Mouse (Mus musculus): ENCODE measurements around the gene Dhcr7. TPM values are rescaled to one million over a fixed set of nuclear protein-coding genes. Genes with fewer than 3 reads are reported as not detected.
A peak's percentile ranks its signal among the peaks of the same experiment; 100 is the strongest.

The Dhcr7 gene
- polyA plus RNA-seq (2016; fragmentation: Nextera tagmentation; extraction: Ambion mirVana): 61.5 and 71.2 TPM in 2 replicates

- H3K36me3 ChIP-seq: peaks cover 9% of the 10 kb centered on the region
- peak within 1 kb of the TSS; percentile 77 for H3K4me2 ChIP-seq (replicated peaks)
- H3K9ac ChIP-seq (replicated peaks): peak within 1 kb of the TSS; percentile 77
- no peaks in the 10 kb centered on the region for H3K27me3 ChIP-seq
- H3K4me3 ChIP-seq: peak within 1 kb of the TSS; percentile 64
- peaks cover 15% of the 10 kb centered on the region for H3K4me1 ChIP-seq
- ATAC-seq (ENCODE audit: low FRiP score, low read depth): peak; percentile 97
- H3K27ac ChIP-seq (replicated peaks): peak within 1 kb of the TSS; percentile 72
- WGBS: under 1% methylated on average over 40 of the region's 40 CpGs
- H3K9me3 ChIP-seq: no peaks in the 10 kb centered on the region
Observed at GRCm38 (mm10) chr7:143822375-143823265, at the start of gene Dhcr7, which contains the start of gene Nadsyn1. Gene Dhcr7, plus strand, starts transcription at chr7:143823145. Gene Nadsyn1, minus strand, starts transcription at chr7:143822849.

- ATAC-seq (ENCODE audit: low FRiP score, low read depth): no peak
- H3K9ac ChIP-seq (replicated peaks): no peak overlapping the region
- no peak overlapping the region for H3K4me2 ChIP-seq (replicated peaks)
- no peak overlapping the region for H3K4me3 ChIP-seq
- no peaks in the 10 kb centered on the region for H3K9me3 ChIP-seq
- H3K36me3 ChIP-seq: no peaks in the 10 kb centered on the region
- H3K27me3 ChIP-seq: no peaks in the 10 kb centered on the region; the same call in 1 of the 2 replicates
- H3K4me1 ChIP-seq: no peaks in the 10 kb centered on the region
- WGBS: 30% methylated on average over 3 of the region's 3 CpGs
- H3K27ac ChIP-seq (replicated peaks): no peak overlapping the region
Observed at GRCm38 (mm10) chr7:143776137-143776536, 46.8 kb upstream of the Dhcr7 start.

- Histone ChIP-seq H3K4me3 (no peak overlapping the region), H3K9ac (replicated peaks) (no peak overlapping the region), H3K4me2 (replicated peaks) (no peak overlapping the region), H3K4me1 (no peaks in the 10 kb centered on the region), H3K27ac (replicated peaks) (no peak overlapping the region), H3K36me3 (no peaks in the 10 kb centered on the region), H3K9me3 (no peaks in the 10 kb centered on the region), H3K27me3 (no peaks in the 10 kb centered on the region; the same call in 1 of the 2 replicates)
- WGBS: 63% methylated on average over 2 of the region's 2 CpGs
- ATAC-seq (ENCODE audit: low FRiP score, low read depth): no peak
Observed at GRCm38 (mm10) chr7:143777375-143777774, 45.6 kb upstream of the Dhcr7 start.

DNA sequence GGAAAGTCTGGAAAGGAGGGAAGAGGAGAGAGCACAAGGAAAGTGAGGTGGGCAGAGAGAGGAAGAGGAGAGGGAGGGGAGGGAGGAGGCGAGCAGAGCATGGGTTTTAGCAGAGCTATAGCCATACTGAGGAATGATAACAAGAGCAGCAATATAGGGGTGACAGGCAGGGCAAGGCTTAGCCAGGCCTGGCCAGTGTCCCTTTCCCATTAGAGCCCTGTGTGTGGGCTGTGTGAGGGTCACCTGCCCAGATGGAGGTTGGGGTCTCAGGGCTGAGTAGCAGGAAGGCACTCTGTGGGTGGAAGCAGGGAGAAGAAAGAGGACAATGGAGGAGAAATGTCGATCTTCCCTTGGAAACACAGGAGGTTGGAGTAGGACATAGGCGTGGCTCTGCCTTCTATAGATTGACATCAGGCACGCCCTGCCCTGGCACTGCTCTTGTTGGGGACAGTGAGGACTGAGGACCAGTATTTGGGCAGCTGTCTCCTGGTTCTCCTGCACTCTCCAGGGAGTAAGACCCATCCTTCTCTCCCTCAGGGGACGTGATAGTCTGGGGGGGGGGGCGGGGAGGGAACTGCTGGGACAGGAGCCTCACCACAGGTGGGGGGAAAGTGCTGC is 39.5 kb upstream of the Dhcr7 start:
- Histone ChIP-seq H3K27me3 (no peaks in the 10 kb centered on the region; the same call in 1 of the 2 replicates), H3K4me1 (peaks cover 17% of the 10 kb centered on the region), H3K4me3 (peak overlapping the region; percentile 49), H3K9me3 (no peaks in the 10 kb centered on the region), H3K36me3 (no peaks in the 10 kb centered on the region), H3K4me2 (replicated peaks) (peak overlapping the region; percentile 70), H3K9ac (replicated peaks) (peak overlapping the region; percentile 63), H3K27ac (replicated peaks) (peak overlapping the region; percentile 76)
- 8% methylated on average over 5 of the region's 6 CpGs for WGBS
- ATAC-seq (ENCODE audit: low FRiP score, low read depth): peak; percentile 58

DNA sequence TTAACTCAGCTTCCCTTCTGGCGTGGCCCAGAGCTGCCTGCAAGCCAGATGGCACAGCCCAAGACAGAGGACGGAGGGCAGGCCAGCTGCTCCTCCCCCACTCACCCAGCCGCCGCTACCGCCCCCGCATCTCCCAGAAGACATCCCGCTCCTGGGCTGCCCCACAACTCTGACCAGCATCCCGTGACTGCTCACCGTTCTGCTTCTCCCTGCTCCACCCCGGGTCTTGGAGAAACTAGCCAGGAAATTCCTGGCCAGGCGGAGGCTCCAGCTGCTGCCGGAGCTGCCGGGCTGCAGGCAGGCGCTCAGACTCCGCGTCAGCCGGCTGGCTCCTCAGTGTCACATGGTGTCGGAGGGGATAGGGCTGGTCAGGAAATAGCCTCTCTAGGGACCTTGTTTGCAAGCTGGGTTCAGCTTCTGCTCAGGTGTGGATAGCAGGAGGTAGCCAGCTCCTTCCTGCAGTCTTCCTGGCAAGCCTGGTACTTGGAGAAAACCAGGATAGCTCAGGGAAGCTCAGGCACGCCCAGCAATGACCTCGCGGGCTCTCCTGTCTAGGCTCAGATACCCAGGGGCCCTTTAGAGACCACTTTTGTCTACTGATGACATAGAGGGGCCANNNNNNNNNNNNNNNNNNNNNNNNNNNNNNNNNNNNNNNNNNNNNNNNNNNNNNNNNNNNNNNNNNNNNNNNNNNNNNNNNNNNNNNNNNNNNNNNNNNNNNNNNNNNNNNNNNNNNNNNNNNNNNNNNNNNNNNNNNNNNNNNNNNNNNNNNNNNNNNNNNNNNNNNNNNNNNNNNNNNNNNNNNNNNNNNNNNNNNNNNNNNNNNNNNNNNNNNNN is 38.7 kb upstream of the Dhcr7 start, which contains the start of gene Mrgpre:
TSS of gene Mrgpre (minus strand) at position 505 of the 834 bp plus-strand sequence.
- peak within 1 kb of the TSS; percentile 49 for H3K4me3 ChIP-seq
- WGBS: 5% methylated on average over 21 of the region's 21 CpGs

DNA sequence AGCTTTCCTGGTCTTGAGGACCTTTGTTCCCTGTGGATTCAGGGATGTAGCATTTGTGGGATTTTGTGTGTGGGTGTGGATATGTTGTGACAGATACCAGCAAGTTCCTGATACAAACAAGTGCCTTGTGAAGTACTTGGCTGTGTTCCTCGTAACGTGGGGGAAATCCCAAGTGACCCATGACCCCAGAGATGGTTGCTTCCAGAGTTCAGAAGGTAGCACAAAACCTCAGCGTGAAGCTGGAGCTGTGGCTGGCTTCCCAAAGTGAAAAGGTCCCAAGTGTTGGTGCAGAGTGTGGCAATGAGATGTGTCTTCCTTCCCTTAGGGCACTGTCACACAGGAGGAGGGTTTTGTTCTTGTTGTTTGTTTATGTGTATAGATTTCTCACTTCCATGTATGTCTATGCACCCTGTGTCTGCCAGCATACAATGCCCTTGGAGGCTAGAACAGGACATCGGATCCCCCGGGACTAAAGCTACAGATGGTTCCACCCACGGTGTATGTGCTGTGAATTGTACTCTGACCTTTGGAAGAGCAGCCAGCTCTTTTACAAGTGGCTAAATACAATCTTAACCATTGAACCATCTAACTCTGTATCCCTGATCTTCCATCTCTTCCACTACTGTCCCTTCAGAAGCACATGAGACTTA is 30.5 kb upstream of the Dhcr7 start:
- H3K27ac ChIP-seq (replicated peaks): no peak overlapping the region
- no peak for ATAC-seq (ENCODE audit: low FRiP score, low read depth)
- no peaks in the 10 kb centered on the region for H3K27me3 ChIP-seq
- H3K4me3 ChIP-seq: no peak overlapping the region
- no peaks in the 10 kb centered on the region for H3K4me1 ChIP-seq
- 86% methylated on average over 6 of the region's 6 CpGs for WGBS
- no peak overlapping the region for H3K9ac ChIP-seq (replicated peaks)
- no peak overlapping the region for H3K4me2 ChIP-seq (replicated peaks)
- H3K9me3 ChIP-seq: no peaks in the 10 kb centered on the region
- peaks cover 25% of the 10 kb centered on the region for H3K36me3 ChIP-seq

More for the DNA sequence above, 38.7 kb upstream of the Dhcr7 start, which contains the start of gene Mrgpre:
- no peaks in the 10 kb centered on the region for H3K36me3 ChIP-seq
- peak within 1 kb of the TSS; percentile 76 for H3K27ac ChIP-seq (replicated peaks)
- peaks cover 17% of the 10 kb centered on the region for H3K4me1 ChIP-seq
- peak; percentile 91 for ATAC-seq (ENCODE audit: low FRiP score, low read depth)
- H3K27me3 ChIP-seq: no peaks in the 10 kb centered on the region; the same call in 1 of the 2 replicates
- peak within 1 kb of the TSS; percentile 63 for H3K9ac ChIP-seq (replicated peaks)
- H3K9me3 ChIP-seq: no peaks in the 10 kb centered on the region
- H3K4me2 ChIP-seq (replicated peaks): peak within 1 kb of the TSS; percentile 70

DNA sequence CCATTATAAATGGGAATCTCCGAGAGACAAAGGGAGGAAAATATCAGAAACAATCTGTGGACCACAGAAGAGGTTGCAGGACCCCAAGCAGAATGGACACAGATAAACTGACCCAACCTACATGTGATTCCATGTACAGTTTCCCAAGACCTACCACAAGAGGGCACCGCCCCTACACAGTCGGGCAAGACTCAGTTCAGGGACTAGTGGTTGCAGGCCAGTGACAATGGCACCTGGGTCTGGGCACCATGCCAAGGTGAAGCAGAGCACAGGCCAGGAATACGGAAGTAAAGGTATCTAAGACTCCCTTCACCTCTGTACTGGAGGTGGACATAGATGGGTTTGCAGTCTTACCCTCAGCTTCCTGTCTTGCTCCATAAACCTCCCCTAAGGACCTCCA is 29.8 kb upstream of the Dhcr7 start:
- Histone ChIP-seq H3K9ac (replicated peaks) (no peak overlapping the region), H3K4me2 (replicated peaks) (no peak overlapping the region), H3K27ac (replicated peaks) (no peak overlapping the region), H3K4me1 (no peaks in the 10 kb centered on the region), H3K27me3 (no peaks in the 10 kb centered on the region), H3K36me3 (peaks cover 31% of the 10 kb centered on the region), H3K9me3 (no peaks in the 10 kb centered on the region), H3K4me3 (no peak overlapping the region)
- WGBS: 66% methylated on average over 4 of the region's 4 CpGs
- no peak for ATAC-seq (ENCODE audit: low FRiP score, low read depth)

- no peak for ATAC-seq (ENCODE audit: low FRiP score, low read depth)
- H3K36me3 ChIP-seq: peaks cover 76% of the 10 kb centered on the region
- no peak overlapping the region for H3K4me3 ChIP-seq
- H3K4me2 ChIP-seq (replicated peaks): no peak overlapping the region
- H3K9me3 ChIP-seq: no peaks in the 10 kb centered on the region
- H3K27ac ChIP-seq (replicated peaks): no peak overlapping the region
- H3K27me3 ChIP-seq: no peaks in the 10 kb centered on the region
- WGBS: 87% methylated on average over 4 of the region's 4 CpGs
- H3K9ac ChIP-seq (replicated peaks): no peak overlapping the region
- no peaks in the 10 kb centered on the region for H3K4me1 ChIP-seq
Observed at GRCm38 (mm10) chr7:143798783-143799182, 24.2 kb upstream of the Dhcr7 start.

DNA sequence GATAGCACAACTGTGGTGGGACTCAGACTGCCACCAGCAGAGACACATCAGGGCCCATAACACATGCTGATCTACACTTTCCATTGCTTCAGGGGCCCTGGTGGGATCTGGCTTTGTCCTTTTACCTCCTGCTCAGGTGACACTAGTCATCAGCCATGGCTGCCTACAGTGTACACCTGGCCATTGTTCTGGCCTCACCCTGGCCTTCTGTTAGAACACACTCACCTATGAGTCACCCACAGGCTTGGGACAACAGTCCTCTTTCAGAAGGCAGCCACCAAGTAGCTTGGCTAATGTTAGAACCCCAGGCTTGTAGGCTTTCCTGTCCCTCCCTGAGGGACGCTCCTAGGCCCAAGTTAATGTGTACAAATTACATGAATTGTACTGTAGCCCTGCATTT is 22.2 kb upstream of the Dhcr7 start:
- Histone ChIP-seq H3K9ac (replicated peaks) (no peak overlapping the region), H3K9me3 (no peaks in the 10 kb centered on the region), H3K4me2 (replicated peaks) (no peak overlapping the region), H3K4me1 (no peaks in the 10 kb centered on the region), H3K4me3 (no peak overlapping the region), H3K27ac (replicated peaks) (no peak overlapping the region), H3K36me3 (peaks cover 85% of the 10 kb centered on the region), H3K27me3 (no peaks in the 10 kb centered on the region)
- no peak for ATAC-seq (ENCODE audit: low FRiP score, low read depth)
- WGBS: 100% methylated on average over 1 of the region's 1 CpGs

GRCm38 (mm10) chr7:143801195-143802065 is 21.5 kb upstream of the Dhcr7 start:
- H3K36me3 ChIP-seq: peaks cover 85% of the 10 kb centered on the region
- no peaks in the 10 kb centered on the region for H3K27me3 ChIP-seq
- H3K9me3 ChIP-seq: no peaks in the 10 kb centered on the region
- ATAC-seq (ENCODE audit: low FRiP score, low read depth): no peak
- H3K27ac ChIP-seq (replicated peaks): no peak overlapping the region
- 90% methylated on average over 8 of the region's 8 CpGs for WGBS
- no peak overlapping the region for H3K9ac ChIP-seq (replicated peaks)
- no peak overlapping the region for H3K4me3 ChIP-seq
- H3K4me1 ChIP-seq: no peaks in the 10 kb centered on the region
- H3K4me2 ChIP-seq (replicated peaks): no peak overlapping the region
